Mouse (Mus musculus) heart, adult 11 months (tissue): ENCODE data around the gene Selenon.

Experiments
- DNase-seq: peaks from one replicate; pipeline ENCODE4 v3.0.0; 2022

The Selenon gene

GRCm38 (mm10) chr4:134577281-134577680 is 25.3 kb upstream of the Selenon start:
- DNase-seq = no peak

GRCm38 (mm10) chr4:134575486-134575885 is 23.5 kb upstream of the Selenon start:
- DNase-seq = no peak

- no peak for DNase-seq
Observed at GRCm38 (mm10) chr4:134572449-134573300, 20.7 kb upstream of the Selenon start.

- DNase-seq = no peak
Observed at GRCm38 (mm10) chr4:134570704-134571451, 18.9 kb upstream of the Selenon start.

GRCm38 (mm10) chr4:134569831-134570230 is 17.9 kb upstream of the Selenon start:
- no peak for DNase-seq

- no peak for DNase-seq
Observed at GRCm38 (mm10) chr4:134569205-134569604, 17.2 kb upstream of the Selenon start.

GRCm38 (mm10) chr4:134567377-134568226 is 15.6 kb upstream of the Selenon start:
- DNase-seq = no peak

GRCm38 (mm10) chr4:134564093-134564492 is 12.1 kb upstream of the Selenon start:
- no peak for DNase-seq

- no peak for DNase-seq
Observed at GRCm38 (mm10) chr4:134563624-134564023, 11.7 kb upstream of the Selenon start.

- no peak for DNase-seq
Observed at GRCm38 (mm10) chr4:134562014-134562413, 10.0 kb upstream of the Selenon start.

GRCm38 (mm10) chr4:134560699-134561098 is 8.7 kb upstream of the Selenon start:
- no peak for DNase-seq

- no peak for DNase-seq
Observed at GRCm38 (mm10) chr4:134559154-134559553, 7.2 kb upstream of the Selenon start.

GRCm38 (mm10) chr4:134558570-134559113 is 6.7 kb upstream of the Selenon start:
- DNase-seq = no peak

GRCm38 (mm10) chr4:134557626-134558249 is 5.8 kb upstream of the Selenon start:
- DNase-seq = no peak

GRCm38 (mm10) chr4:134555956-134556580 is 4.1 kb upstream of the Selenon start:
- no peak for DNase-seq

GRCm38 (mm10) chr4:134553631-134554030 is 1.7 kb upstream of the Selenon start:
- DNase-seq = no peak

GRCm38 (mm10) chr4:134549899-134550298 is 2.1 kb downstream of the Selenon start:
- no peak for DNase-seq

GRCm38 (mm10) chr4:134548169-134548938 is 3.6 kb downstream of the Selenon start:
- DNase-seq = peak; percentile 96

- no peak for DNase-seq
Observed at GRCm38 (mm10) chr4:134546814-134547705, 4.9 kb downstream of the Selenon start.

- DNase-seq = peak; percentile 98
Observed at GRCm38 (mm10) chr4:134543261-134543660, 8.7 kb downstream of the Selenon start.
